Mouse (Mus musculus): ENCODE results near the gene Gcnt4.

DNA sequence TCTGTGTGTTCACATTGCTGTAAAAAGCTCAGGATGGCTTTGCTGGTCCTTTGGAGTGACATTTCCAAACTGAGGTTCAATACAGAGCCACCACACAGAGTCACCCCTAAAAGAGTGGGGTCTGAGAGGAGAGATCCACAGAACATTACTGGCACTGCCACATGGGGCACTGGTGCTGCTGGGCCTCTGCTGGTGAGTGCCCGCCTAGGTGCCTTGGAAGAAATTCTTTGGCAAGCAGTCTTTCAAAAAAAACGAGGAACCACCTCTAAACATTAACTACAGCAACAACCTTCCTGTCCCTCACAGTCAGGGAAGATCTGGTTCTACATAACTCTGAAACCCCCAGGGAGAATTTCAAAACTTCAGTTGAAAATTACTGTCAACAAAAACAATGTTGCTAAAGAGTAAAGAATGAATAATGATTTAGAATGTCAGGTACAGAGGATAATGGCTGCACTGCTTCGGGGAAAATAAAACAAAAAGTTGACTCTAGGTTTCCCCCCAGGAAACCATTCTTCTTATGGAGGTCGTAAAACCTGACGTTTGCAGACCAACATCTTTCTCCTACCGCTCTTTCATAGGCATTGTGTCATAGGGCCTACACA is 11.8 kb downstream of the Gcnt4 start:
- no peak for TF ChIP-seq CTCF (IDR thresholded peaks at IDR 0.05; ENCODE audit: low read depth, low read length)
- no peak for TF ChIP-seq GATA2 (IDR thresholded peaks at IDR 0.05; ENCODE audit: borderline replicate concordance, low read depth, low read length)

Data from G1E (cell line).